Mouse (Mus musculus) gastrocnemius, postnatal 36 days (tissue): ENCODE measurements around the gene Tars2. TPM values are rescaled to one million over a fixed set of nuclear protein-coding genes. Genes with fewer than 3 reads are reported as not detected.

ENCODE experiments used
- DNase-seq, 2 experiments: peaks; one replicate each; pipeline ENCODE4 v3.0.0; 2022
- intact Hi-C: fragments of 180-260 bp; cut with DNase I; formaldehyde crosslinking; loops from one replicate; pipeline ENCODE4 v1.15.1; 2025
- total RNA-seq, 2 experiments: library from RNA; stranded (reverse); gene quantifications; 2 replicates each; pipeline ENCODE4 v1.2.3; 2021

The Tars2 gene
- total RNA-seq, 2 experiments from 2014 or later = 28.0 to 28.7 TPM

GRCm38 (mm10) chr3:95739353-95740104 lies 20.5 kb downstream of the Tars2 start, which contains the start of gene Ecm1:
Gene Ecm1 (minus strand): TSS chr3:95739569.
- peak in 1 of 2 experiments; percentile 51 for DNase-seq
- intact Hi-C loops = no loop called here

GRCm38 (mm10) chr3:95735071-95735670 lies 24.8 kb downstream of the Tars2 start:
- no peak for DNase-seq
- intact Hi-C loops = no loop called here

- DNase-seq = peak; percentile 46 to 54
- intact Hi-C loops = no loop called here
Measured at GRCm38 (mm10) chr3:95734092-95734702, 25.8 kb downstream of the Tars2 start.

GRCm38 (mm10) chr3:95732744-95733521 lies 27.1 kb downstream of the Tars2 start:
- intact Hi-C loops = no loop called here
- DNase-seq = no peak

- intact Hi-C loops = no loop called here
- DNase-seq = no peak
Measured at GRCm38 (mm10) chr3:95732297-95732696, 27.7 kb downstream of the Tars2 start.

- intact Hi-C loops = no loop called here
- DNase-seq = no peak
Measured at GRCm38 (mm10) chr3:95731802-95732201, 28.2 kb downstream of the Tars2 start.

- intact Hi-C loops = no loop called here
- no peak for DNase-seq
Measured at GRCm38 (mm10) chr3:95730431-95730830, 29.6 kb downstream of the Tars2 start.

- intact Hi-C loops = no loop called here
- DNase-seq = no peak
Measured at GRCm38 (mm10) chr3:95728906-95729305, 31.1 kb downstream of the Tars2 start.

GRCm38 (mm10) chr3:95726696-95727358 lies 33.2 kb downstream of the Tars2 start:
- no peak for DNase-seq
- intact Hi-C loops = no loop called here

GRCm38 (mm10) chr3:95725863-95726262 lies 34.1 kb downstream of the Tars2 start:
- DNase-seq = no peak
- intact Hi-C loops = no loop called here

GRCm38 (mm10) chr3:95722386-95722785 lies 37.6 kb downstream of the Tars2 start:
- DNase-seq = no peak
- intact Hi-C loops = no loop called here

GRCm38 (mm10) chr3:95718153-95718552 lies 41.9 kb downstream of the Tars2 start:
- DNase-seq = no peak
- intact Hi-C loops = no loop called here

GRCm38 (mm10) chr3:95716075-95716474 lies 43.9 kb downstream of the Tars2 start:
- intact Hi-C loops = no loop called here
- DNase-seq = no peak

GRCm38 (mm10) chr3:95709967-95710366 lies 50.0 kb downstream of the Tars2 start:
- DNase-seq = no peak
- intact Hi-C loops = no loop called here

GRCm38 (mm10) chr3:95709044-95709443 lies 51.0 kb downstream of the Tars2 start:
- intact Hi-C loops = no loop called here
- no peak for DNase-seq

- no peak for DNase-seq
- intact Hi-C loops = no loop called here
Measured at GRCm38 (mm10) chr3:95707497-95707896, 52.5 kb downstream of the Tars2 start.

GRCm38 (mm10) chr3:95706273-95706672 lies 53.7 kb downstream of the Tars2 start:
- no peak for DNase-seq
- intact Hi-C loops = no loop called here

- DNase-seq = no peak
- intact Hi-C loops = loop anchor here (5.0 kb wide), 1 partner anchor 63 kb away; no protein-coding TSS in a partner anchor
Measured at GRCm38 (mm10) chr3:95704612-95705011, 55.4 kb downstream of the Tars2 start.

- DNase-seq = no peak
- intact Hi-C loops = loop anchor here (5.0 kb wide), 1 partner anchor 64 kb away; no protein-coding TSS in a partner anchor
Measured at GRCm38 (mm10) chr3:95703276-95703675, 56.7 kb downstream of the Tars2 start.

GRCm38 (mm10) chr3:95701877-95702540 lies 58.0 kb downstream of the Tars2 start:
- peak in 1 of 2 experiments; percentile 83 for DNase-seq
- intact Hi-C loops = loop anchor here (5.0 kb wide), 1 partner anchor 65 kb away; no protein-coding TSS in a partner anchor
